Mouse (Mus musculus) urinary bladder, postnatal 36 days (tissue): ENCODE results near the gene Palm2.

Source experiments
- DNase-seq, 2 experiments: peaks; one replicate each; pipeline ENCODE4 v3.0.0; 2022; ENCODE audit warnings: low spot score in 2 of 2, mixed read lengths in 1 of 2

Gene Palm2

GRCm38 (mm10) chr4:57755085-57755484 is 321.0 kb downstream of the Palm2 start:
- DNase-seq: no peak

DNA sequence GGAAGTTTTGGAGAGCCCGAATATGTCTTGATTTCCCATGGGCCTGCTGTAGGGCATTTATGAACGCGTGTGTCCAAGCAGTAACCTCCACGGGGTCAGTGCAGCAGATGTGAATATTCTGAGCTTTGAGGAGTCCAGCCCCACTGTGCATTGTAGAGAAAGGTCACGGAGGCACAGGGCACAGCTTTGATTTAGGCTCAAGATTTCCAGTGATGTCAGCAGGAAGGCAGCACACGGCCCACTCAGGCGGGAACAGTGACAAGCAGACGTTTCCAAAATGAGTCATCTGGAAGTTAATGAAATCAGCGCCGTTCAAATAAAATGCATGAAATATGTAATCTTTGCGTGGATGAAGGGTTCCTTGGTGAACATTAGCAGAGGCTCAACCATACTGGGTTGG is 323.9 kb downstream of the Palm2 start:
- DNase-seq: no peak
